In genomic region chr2:4449860-4450480, GRCm38 (mm10) we compare ENCODE assay signal across 13 mouse cellular contexts.
A peak's percentile ranks its signal among the peaks of the same experiment; 100 is the strongest.
DNase-seq lines count a peak whose midpoint lies in the region; ATAC-seq and TF ChIP-seq lines count a peak whose summit lies in the region.
"Had no signal": no experiment of that assay in that cellular context is flagged by ENCODE, and none has a peak within 500 bp of the region (broad histone marks: within the 10 kb centered on the region; RNA-seq: fewer than 3 reads in every experiment).

No protein-coding gene starts in this region.

- TF ChIP-seq CTCF in midbrain, postnatal 0 days (IDR thresholded peaks at IDR 0.05) = no peak

- no peak overlapping the region for H3K4me3 ChIP-seq in kidney, embryonic 16.5 days (ENCODE audit: low read length)
- H3K4me3 ChIP-seq in midbrain, embryonic 15.5 days = no peak overlapping the region
- no peak overlapping the region for H3K4me3 ChIP-seq in midbrain, postnatal 0 days (ENCODE audit: low read depth, low read length)
- H3K4me3 ChIP-seq: forebrain, embryonic 10.5 days had no signal

- H3K27me3 ChIP-seq in kidney, embryonic 16.5 days (ENCODE audit: insufficient read depth, low read length) = no peaks in the 10 kb centered on the region
- H3K27me3 ChIP-seq in midbrain, embryonic 15.5 days (replicated peaks) = no peaks in the 10 kb centered on the region
- H3K27me3 ChIP-seq in midbrain, postnatal 0 days (ENCODE audit: insufficient read depth, low read length) = no peaks in the 10 kb centered on the region

- WGBS in kidney, embryonic 16.5 days = 51% methylated on average over 12 of the region's 12 CpGs
- WGBS in midbrain, embryonic 15.5 days = 82% methylated on average over 12 of the region's 12 CpGs
- 77% methylated on average over 12 of the region's 12 CpGs for WGBS in midbrain, postnatal 0 days

- peak overlapping the region; percentile 20; the same call in 1 of the 2 replicates for H3K27ac ChIP-seq in kidney, embryonic 16.5 days (ENCODE audit: low read length)
- H3K27ac ChIP-seq in midbrain, embryonic 15.5 days = 0 out of 2 replicates have a peak overlapping the region, but pooled peaks have one; percentile 9
- no peak overlapping the region for H3K27ac ChIP-seq in midbrain, postnatal 0 days (ENCODE audit: low read depth, low read length)
- H3K27ac ChIP-seq: forebrain, embryonic 10.5 days; macrophage had no signal

- no peaks in the 10 kb centered on the region for H3K9me3 ChIP-seq in kidney, embryonic 16.5 days (ENCODE audit: low read length)
- H3K9me3 ChIP-seq in midbrain, embryonic 15.5 days = no peaks in the 10 kb centered on the region
- H3K9me3 ChIP-seq in midbrain, postnatal 0 days (ENCODE audit: low read length) = no peaks in the 10 kb centered on the region
- H3K9me3 ChIP-seq: forebrain, embryonic 10.5 days; G1E had no signal

- ATAC-seq in kidney, embryonic 16.5 days (ENCODE audit: low FRiP score, low TSS enrichment) = 0 out of 2 replicates have a peak, but pooled peaks have one; percentile 31
- no peak for ATAC-seq in midbrain, embryonic 15.5 days (replicated peaks)
- no peak for ATAC-seq in midbrain, postnatal 0 days (ENCODE audit: low FRiP score)
- ATAC-seq: activated CD4-positive, CD25-positive, alpha-beta regulatory T cell, adult 4 months had no signal

- H3K36me3 ChIP-seq in kidney, embryonic 16.5 days (ENCODE audit: insufficient read depth, low read length) = no peaks in the 10 kb centered on the region
- H3K36me3 ChIP-seq in midbrain, embryonic 15.5 days (replicated peaks) = no peaks in the 10 kb centered on the region
- no peaks in the 10 kb centered on the region for H3K36me3 ChIP-seq in midbrain, postnatal 0 days (ENCODE audit: insufficient read depth, low read length)
- H3K36me3 ChIP-seq: G1E had no signal

- DNase-seq in adrenal gland, postnatal 14 days = peak; percentile 25
- no peak for DNase-seq in adrenal gland, adult 8-10 months
- no peak for DNase-seq in kidney, postnatal 25 days
- no peak for DNase-seq in midbrain, postnatal 0 days (ENCODE audit: low spot score)
- peak; percentile 50 for DNase-seq in lung, postnatal 10 days
- no peak for DNase-seq in c-Kit-positive CD71-positive TER-119-positive erythroid progenitor cells, embryonic 14.5 days (ENCODE audit: low spot score)
- DNase-seq: gastrocnemius, postnatal 10 days had no signal

- peaks cover 28% of the 10 kb centered on the region for H3K4me1 ChIP-seq in kidney, embryonic 16.5 days (ENCODE audit: insufficient read depth, low read length)
- peaks cover 23% of the 10 kb centered on the region for H3K4me1 ChIP-seq in midbrain, embryonic 15.5 days
- peaks cover 10% of the 10 kb centered on the region for H3K4me1 ChIP-seq in midbrain, postnatal 0 days (ENCODE audit: insufficient read depth, low read length)

- H3K4me2 ChIP-seq in kidney, embryonic 16.5 days (replicated peaks; ENCODE audit: low read depth, low read length) = peak overlapping the region; percentile 8; the same call in 1 of the 2 replicates
- no peak overlapping the region for H3K4me2 ChIP-seq in midbrain, embryonic 15.5 days
- H3K4me2 ChIP-seq in midbrain, postnatal 0 days (ENCODE audit: low read depth, low read length, poor library complexity, severe bottlenecking) = no peak overlapping the region

- no peak overlapping the region for H3K9ac ChIP-seq in kidney, embryonic 16.5 days (replicated peaks; ENCODE audit: low read length)
- no peak overlapping the region for H3K9ac ChIP-seq in midbrain, embryonic 15.5 days
- H3K9ac ChIP-seq in midbrain, postnatal 0 days (replicated peaks; ENCODE audit: low read length, poor library complexity, severe bottlenecking) = no peak overlapping the region

Comparison
In these comparisons a context has a peak if more than half of its experiments do, and no peak if none do; other contexts are left out.
1. DNase-seq: peak in adrenal gland, postnatal 14 days (single experiment) and lung, postnatal 10 days (single experiment); none in adrenal gland, adult 8-10 months (single experiment), kidney, postnatal 25 days (0 of 2), midbrain, postnatal 0 days (single experiment) and c-Kit-positive CD71-positive TER-119-positive erythroid progenitor cells, embryonic 14.5 days (single experiment).